Mouse (Mus musculus) stomach, postnatal 0 days (tissue): ENCODE measurements at regions not wholly inside any gene's neighbourhood (a gene's known extent, or its start where the extent isn't known, plus 50 kb on each side); places are given as distances from the start of the nearest gene placed in this dataset.

ENCODE experiments used
- ATAC-seq: fragments of 200-750 bp; cut with Nextera tagmentation; 2 replicates; pipeline ENCODE4 v1.8.0; 2017; ENCODE audit not compliant: low FRiP score, low TSS enrichment
- DNase-seq: peaks from one replicate; pipeline ENCODE4 v3.0.0-alpha.2; 2016; ENCODE audit warnings: low spot score
- H3K27ac ChIP-seq: fragments of 300-500 bp; sonication (generic); replicated peaks from 2 replicates; pipeline ENCODE4 v1.5.1; 2014; ENCODE audit warnings: mild to moderate bottlenecking, control low read depth
- H3K27me3 ChIP-seq: fragments of 300-500 bp; sonication (generic); 2 replicates; pipeline ENCODE4 v1.6.1; 2014; ENCODE audit warnings: low read length; ENCODE audit not compliant: control insufficient read depth, insufficient read depth
- H3K36me3 ChIP-seq: fragments of 300-500 bp; sonication (generic); 2 replicates; pipeline ENCODE4 v1.6.1; 2014; ENCODE audit warnings: low read length, mixed read lengths; ENCODE audit not compliant: control insufficient read depth, insufficient read depth
- H3K4me1 ChIP-seq: fragments of 300-500 bp; sonication (generic); replicated peaks from 2 replicates; pipeline ENCODE4 v1.6.1; 2014; ENCODE audit warnings: antibody characterized with exemption; ENCODE audit not compliant: control insufficient read depth, insufficient read depth
- H3K4me2 ChIP-seq: fragments of 300-500 bp; sonication (generic); replicated peaks from 2 replicates; pipeline ENCODE4 v1.6.1; 2014; ENCODE audit warnings: low read depth, mild to moderate bottlenecking, control low read depth, moderate library complexity
- H3K4me3 ChIP-seq: fragments of 300-500 bp; sonication (generic); 2 replicates; pipeline ENCODE4 v1.5.1; 2014; ENCODE audit warnings: low read depth, low read length, control low read depth
- H3K9ac ChIP-seq: fragments of 300-500 bp; sonication (generic); 2 replicates; pipeline ENCODE4 v1.6.1; 2014; ENCODE audit warnings: mild to moderate bottlenecking, low read length, control low read depth, mixed read lengths
- H3K9me3 ChIP-seq: fragments of 300-500 bp; sonication (generic); 2 replicates; pipeline ENCODE4 v1.6.1; 2016; ENCODE audit warnings: low read length; ENCODE audit not compliant: control insufficient read depth
- CTCF ChIP-seq: IDR thresholded peaks from 2 replicates; pipeline ENCODE4 v1.5.1; 2016; ENCODE audit warnings: antibody characterized with exemption, low read depth, mild to moderate bottlenecking, moderate library complexity
- EP300 ChIP-seq: optimal IDR thresholded peaks from 2 replicates; pipeline ENCODE3; 2016; ENCODE audit warnings: antibody characterized with exemption
- WGBS: fragments of 180-500 bp; shearing (Covaris S2); extraction: QIAGEN DNeasy Blood & Tissue Kit; methylation state at CpG from one replicate; pipeline ENCODE4 v1.1.7; 2014; 5-methylcytosine and 5-hydroxymethylcytosine counted together

DNA sequence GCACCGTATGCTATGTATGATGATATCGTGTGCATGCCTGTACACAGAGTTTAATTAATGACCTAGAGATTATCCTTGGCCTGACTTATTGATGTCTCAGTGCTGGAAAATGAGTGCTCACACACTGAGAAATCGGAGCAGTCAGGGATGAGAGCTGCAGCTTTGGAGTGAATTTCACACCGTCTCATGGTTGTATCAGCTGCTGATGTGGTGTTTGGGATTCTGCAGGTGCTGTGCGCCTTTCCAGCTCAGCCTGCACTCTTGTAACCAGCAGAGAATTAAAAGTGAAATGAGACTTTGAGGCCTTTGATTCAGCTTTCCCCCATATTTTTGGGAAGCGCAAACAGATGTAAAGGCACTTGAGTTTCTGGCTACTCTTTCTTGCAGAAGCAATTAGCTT, 100.6 kb upstream of the Fam92a start:
- 72% methylated on average over 6 of the region's 6 CpGs for WGBS

DNA sequence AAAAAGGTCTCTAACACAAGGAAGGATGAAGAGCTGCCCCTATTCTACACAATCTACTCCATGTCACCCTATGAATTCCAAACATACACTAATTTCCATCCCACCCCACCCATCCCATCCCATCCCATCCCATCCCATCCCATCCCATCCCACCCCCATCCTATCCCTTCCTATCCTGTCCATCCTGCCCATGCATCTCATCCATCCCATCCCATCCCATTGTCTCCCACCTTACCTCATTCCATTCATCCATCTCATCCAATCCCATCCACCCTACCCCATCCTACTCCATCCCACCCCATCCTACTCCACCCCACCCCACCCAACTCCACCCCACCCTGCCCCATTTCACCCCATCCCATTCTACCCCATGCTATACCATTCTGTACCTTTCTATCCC, 91.9 kb upstream of the Fam92a start:
- H3K9ac ChIP-seq: no peak overlapping the region
- no peak overlapping the region for H3K4me2 ChIP-seq
- no peak overlapping the region for H3K27ac ChIP-seq
- H3K9me3 ChIP-seq: no peaks in the 10 kb centered on the region
- no peaks in the 10 kb centered on the region for H3K27me3 ChIP-seq
- no peaks in the 10 kb centered on the region for H3K36me3 ChIP-seq
- ATAC-seq (no peak), DNase-seq (no peak)
- H3K4me1 ChIP-seq: no peaks in the 10 kb centered on the region
- H3K4me3 ChIP-seq: no peak overlapping the region
- TF ChIP-seq EP300: no peak
- TF ChIP-seq CTCF: no peak

More for the DNA sequence above, 100.6 kb upstream of the Fam92a start:
- no peak overlapping the region for H3K4me2 ChIP-seq
- H3K4me3 ChIP-seq: no peak overlapping the region
- no peak overlapping the region for H3K9ac ChIP-seq
- H3K36me3 ChIP-seq: no peaks in the 10 kb centered on the region
- no peak overlapping the region for H3K27ac ChIP-seq
- H3K9me3 ChIP-seq: no peaks in the 10 kb centered on the region
- TF ChIP-seq CTCF (no peak), EP300 (no peak)
- ATAC-seq (no peak), DNase-seq (no peak)
- no peaks in the 10 kb centered on the region for H3K4me1 ChIP-seq
- H3K27me3 ChIP-seq: no peaks in the 10 kb centered on the region

DNA sequence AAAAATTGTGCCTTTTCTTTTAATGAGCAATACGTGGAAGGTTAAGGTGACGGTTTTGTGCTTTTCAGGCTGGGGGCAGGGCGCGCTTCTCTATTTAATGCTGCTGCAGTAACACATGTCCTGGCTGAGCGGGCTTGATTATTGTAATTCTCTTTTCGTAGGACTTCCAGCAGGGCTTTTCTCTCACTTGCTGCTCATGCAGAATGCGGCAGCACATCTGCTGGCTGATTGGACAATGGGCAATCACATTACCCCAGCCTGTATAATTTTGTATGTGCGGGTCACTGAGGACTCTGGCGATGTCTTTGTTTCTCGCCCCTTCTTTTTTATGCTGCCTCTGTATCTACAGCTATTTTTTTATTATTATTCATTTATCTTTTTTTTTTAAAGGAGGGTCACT, 91.4 kb upstream of the Fam92a start:
- ATAC-seq: no peak
- 88% methylated on average over 10 of the region's 10 CpGs for WGBS

GRCm38 (mm10) chr4:12247994-12248393, 76.2 kb upstream of the Fam92a start:
- Histone ChIP-seq H3K27ac (no peak overlapping the region), H3K4me1 (no peaks in the 10 kb centered on the region), H3K9me3 (no peaks in the 10 kb centered on the region), H3K4me3 (no peak overlapping the region), H3K4me2 (no peak overlapping the region), H3K27me3 (no peaks in the 10 kb centered on the region), H3K9ac (no peak overlapping the region), H3K36me3 (no peaks in the 10 kb centered on the region)
- ATAC-seq: no peak
- TF ChIP-seq CTCF: no peak
- TF ChIP-seq EP300: no peak
- no peak for DNase-seq

More for the DNA sequence above, 91.4 kb upstream of the Fam92a start:
- Histone ChIP-seq H3K4me1 (no peaks in the 10 kb centered on the region), H3K4me3 (no peak overlapping the region), H3K4me2 (no peak overlapping the region), H3K36me3 (no peaks in the 10 kb centered on the region), H3K27ac (no peak overlapping the region), H3K9ac (no peak overlapping the region), H3K27me3 (no peaks in the 10 kb centered on the region), H3K9me3 (no peaks in the 10 kb centered on the region)
- no peak for DNase-seq
- TF ChIP-seq CTCF: no peak
- TF ChIP-seq EP300: no peak

GRCm38 (mm10) chr4:12246595-12246994, 74.8 kb upstream of the Fam92a start:
- no peak for TF ChIP-seq EP300
- TF ChIP-seq CTCF: peak; percentile 41
- no peak overlapping the region for H3K4me3 ChIP-seq
- H3K36me3 ChIP-seq: no peaks in the 10 kb centered on the region
- no peaks in the 10 kb centered on the region for H3K9me3 ChIP-seq
- no peaks in the 10 kb centered on the region for H3K4me1 ChIP-seq
- H3K27ac ChIP-seq: no peak overlapping the region
- no peak for ATAC-seq
- no peaks in the 10 kb centered on the region for H3K27me3 ChIP-seq
- no peak for DNase-seq
- H3K9ac ChIP-seq: no peak overlapping the region
- 74% methylated on average over 4 of the region's 4 CpGs for WGBS
- no peak overlapping the region for H3K4me2 ChIP-seq

GRCm38 (mm10) chr4:12240941-12241571, 69.2 kb upstream of the Fam92a start:
- ATAC-seq: no peak
- Histone ChIP-seq H3K9me3 (no peaks in the 10 kb centered on the region), H3K27ac (no peak overlapping the region), H3K9ac (no peak overlapping the region), H3K27me3 (no peaks in the 10 kb centered on the region), H3K4me3 (0 out of 2 replicates have a peak overlapping the region, but pooled peaks have one; percentile 19), H3K4me1 (no peaks in the 10 kb centered on the region), H3K4me2 (peak overlapping the region; percentile 40), H3K36me3 (no peaks in the 10 kb centered on the region)
- DNase-seq: peak; percentile 68
- WGBS: 5% methylated on average over 12 of the region's 12 CpGs
- TF ChIP-seq EP300 (no peak), CTCF (peak; percentile 94)
